Mouse (Mus musculus) kidney, postnatal 25 days (tissue): ENCODE data around the gene Epas1.
A peak's percentile ranks its signal among the peaks of the same experiment; 100 is the strongest.

ENCODE experiments used
- DNase-seq, 2 experiments: peaks; one replicate each; pipeline ENCODE4 v3.0.0; 2021; ENCODE audit warnings: mixed read lengths in 2 of 2

Epas1 gene

GRCm38 (mm10) chr17:86791925-86792324 is 38.4 kb downstream of the Epas1 start:
- DNase-seq = no peak

GRCm38 (mm10) chr17:86795773-86796172 is 42.3 kb downstream of the Epas1 start:
- DNase-seq = no peak

- DNase-seq = no peak
Observed at GRCm38 (mm10) chr17:86797031-86797430, 43.5 kb downstream of the Epas1 start.

- DNase-seq = no peak
Observed at GRCm38 (mm10) chr17:86798460-86798859, 45.0 kb downstream of the Epas1 start.

GRCm38 (mm10) chr17:86798951-86799350 is 45.5 kb downstream of the Epas1 start:
- DNase-seq = no peak

GRCm38 (mm10) chr17:86800535-86800934 is 47.0 kb downstream of the Epas1 start:
- peak; percentile 36 to 63 for DNase-seq

GRCm38 (mm10) chr17:86801213-86801815 is 47.8 kb downstream of the Epas1 start:
- peak; percentile 74 to 77 for DNase-seq

- peak; percentile 45 to 80 for DNase-seq
Observed at GRCm38 (mm10) chr17:86801876-86802275, 48.4 kb downstream of the Epas1 start.

- peak; percentile 60 to 82 for DNase-seq
Observed at GRCm38 (mm10) chr17:86802351-86802985, 49.0 kb downstream of the Epas1 start.

GRCm38 (mm10) chr17:86803147-86803546 is 49.6 kb downstream of the Epas1 start:
- peak in 1 of 2 experiments; percentile 55 for DNase-seq

- DNase-seq = no peak
Observed at GRCm38 (mm10) chr17:86803653-86804052, 50.2 kb downstream of the Epas1 start.

GRCm38 (mm10) chr17:86812029-86812428 is 58.5 kb downstream of the Epas1 start:
- no peak for DNase-seq

GRCm38 (mm10) chr17:86814320-86814719 is 60.8 kb downstream of the Epas1 start:
- peak in 1 of 2 experiments; percentile 50 for DNase-seq

- DNase-seq = no peak
Observed at GRCm38 (mm10) chr17:86815016-86815865, 61.7 kb downstream of the Epas1 start.

- peak in 1 of 2 experiments; percentile 33 for DNase-seq
Observed at GRCm38 (mm10) chr17:86822017-86822737, 68.7 kb downstream of the Epas1 start.

GRCm38 (mm10) chr17:86824502-86825162 is 71.1 kb downstream of the Epas1 start:
- no peak for DNase-seq

- DNase-seq = no peak
Observed at GRCm38 (mm10) chr17:86825163-86825902, 71.8 kb downstream of the Epas1 start.

- DNase-seq = peak in 1 of 2 experiments; percentile 1
Observed at GRCm38 (mm10) chr17:86826376-86826775, 72.9 kb downstream of the Epas1 start.

GRCm38 (mm10) chr17:86827391-86828165 is 74.1 kb downstream of the Epas1 start:
- DNase-seq = peak in 1 of 2 experiments; percentile 1

- DNase-seq = no peak
Observed at GRCm38 (mm10) chr17:86828500-86828899, 75.0 kb downstream of the Epas1 start.
